Mouse (Mus musculus) intestine, postnatal 0 days (tissue): ENCODE results near the gene Zkscan4. TPM values are rescaled to one million over a fixed set of nuclear protein-coding genes. Genes with fewer than 3 reads are reported as not detected.
A peak's percentile ranks its signal among the peaks of the same experiment; 100 is the strongest.
"Not testable (repeated sequence)": the region's sequence is repeated elsewhere in the genome, so short reads cannot be mapped to it uniquely, and the experiment has no call there.

Source experiments
- ATAC-seq: fragments of 200-750 bp; cut with Nextera tagmentation; 2 replicates; pipeline ENCODE4 v1.8.0; 2017; ENCODE audit warnings: mild to moderate bottlenecking, moderate TSS enrichment, moderate library complexity
- H3K27ac ChIP-seq: fragments of 300-500 bp; sonication (generic); 2 replicates; pipeline ENCODE4 v1.5.1; 2014; ENCODE audit warnings: mild to moderate bottlenecking, low read depth, low read length, moderate library complexity
- H3K27me3 ChIP-seq: fragments of 300-500 bp; sonication (generic); replicated peaks from 2 replicates; pipeline ENCODE4 v1.6.1; 2014; ENCODE audit warnings: low read length, mixed read lengths; ENCODE audit not compliant: control insufficient read depth, insufficient read depth
- H3K36me3 ChIP-seq: fragments of 300-500 bp; sonication (generic); 2 replicates; pipeline ENCODE4 v1.6.1; 2014; ENCODE audit warnings: mild to moderate bottlenecking, moderate library complexity; ENCODE audit not compliant: control insufficient read depth, insufficient read depth
- H3K4me1 ChIP-seq: fragments of 300-500 bp; sonication (generic); replicated peaks from 2 replicates; pipeline ENCODE4 v1.6.1; 2014; ENCODE audit warnings: antibody characterized with exemption, low read length, mixed read lengths; ENCODE audit not compliant: control insufficient read depth, insufficient read depth
- H3K4me2 ChIP-seq: fragments of 300-500 bp; sonication (generic); replicated peaks from 2 replicates; pipeline ENCODE4 v1.6.1; 2014; ENCODE audit warnings: low read depth, mild to moderate bottlenecking, moderate library complexity
- H3K4me3 ChIP-seq: fragments of 300-500 bp; sonication (generic); 2 replicates; pipeline ENCODE4 v1.5.1; 2014; ENCODE audit warnings: low read depth, low read length
- H3K9ac ChIP-seq: fragments of 300-500 bp; sonication (generic); 2 replicates; pipeline ENCODE4 v1.6.1; 2014; ENCODE audit warnings: mild to moderate bottlenecking, low read depth, low read length
- H3K9me3 ChIP-seq: fragments of 300-500 bp; sonication (generic); 2 replicates; pipeline ENCODE4 v1.6.1; 2016; ENCODE audit warnings: mixed run types; ENCODE audit not compliant: control insufficient read depth
- CTCF ChIP-seq: sonication (generic); IDR thresholded peaks from 2 replicates; pipeline ENCODE4 v1.5.1; 2016; ENCODE audit warnings: low read depth, mild to moderate bottlenecking, control low read depth, antibody characterized with exemption, moderate library complexity
- WGBS: fragments of 180-500 bp; shearing (Covaris S2); extraction: QIAGEN DNeasy Blood & Tissue Kit; methylation state at CpG from one replicate; pipeline ENCODE4 v1.1.7; 2014; 5-methylcytosine and 5-hydroxymethylcytosine counted together
- polyA plus RNA-seq: library from polyadenylated mRNA; unstranded; fragments of >200 nt; fragmentation: Nextera tagmentation; extraction: Ambion mirVana; gene quantifications from 2 replicates; pipeline ENCODE4 v1.2.1, GENCODE M21; 2015

Zkscan4 gene
- polyA plus RNA-seq, result 1.4 and 2.3 TPM in 2 replicates

DNA sequence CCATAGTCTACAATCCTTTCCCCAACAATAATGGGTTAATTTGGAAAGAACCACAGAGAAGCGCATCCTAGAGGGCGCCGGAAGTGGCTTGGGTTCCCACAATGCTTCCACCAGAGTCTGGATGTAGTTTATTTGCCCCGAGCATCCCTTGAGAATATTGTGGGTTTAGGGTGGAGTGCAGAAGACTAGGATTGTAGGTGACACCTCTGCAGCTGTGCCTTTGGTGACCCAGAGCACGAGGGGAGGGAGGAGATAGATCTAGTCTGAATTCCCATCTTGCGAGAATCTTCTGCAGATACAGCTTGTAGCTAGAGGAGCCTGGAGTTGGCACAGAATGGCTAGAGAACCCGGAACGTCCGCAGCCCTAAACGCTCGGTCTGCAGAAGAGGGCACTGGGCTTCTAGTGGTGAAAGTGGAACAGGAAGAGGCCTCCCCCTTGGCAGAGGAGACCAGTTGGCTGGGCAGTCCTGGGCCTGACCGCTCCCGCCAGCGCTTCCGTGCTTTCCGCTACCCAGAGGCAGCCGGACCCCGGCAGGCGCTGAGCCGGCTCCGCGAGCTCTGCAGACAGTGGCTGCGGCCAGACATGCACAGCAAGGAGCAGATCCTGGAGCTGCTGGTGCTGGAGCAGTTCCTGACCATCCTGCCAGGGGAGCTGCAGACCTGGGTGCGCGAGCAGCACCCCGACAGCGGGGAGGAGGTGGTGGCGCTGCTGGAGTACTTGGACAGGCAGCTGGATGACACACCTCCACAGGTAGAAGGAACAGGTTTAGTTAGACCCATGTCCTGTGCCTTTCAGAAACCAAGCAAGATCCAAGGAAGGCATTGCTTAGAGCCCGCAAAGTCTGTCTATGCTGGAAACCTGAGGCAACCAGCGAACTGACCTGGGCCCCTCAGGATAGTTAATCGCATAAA is at the start of gene Zkscan4, which contains the start of gene Gm10065:
TSS of gene Zkscan4 (plus strand) at position 149 of the 912 bp plus-strand sequence.
TSS of gene Gm10065 (minus strand) at position 683 of the 912 bp plus-strand sequence.
- not testable (repeated sequence) for H3K36me3 ChIP-seq, H3K4me1 ChIP-seq, H3K27me3 ChIP-seq, H3K9me3 ChIP-seq
- peak; percentile 35; the same call in 1 of the 2 replicates for TF ChIP-seq CTCF
- peak; percentile 76 for ATAC-seq
- Histone ChIP-seq H3K9ac (peak within 1 kb of the TSS; percentile 45), H3K4me2 (peak within 1 kb of the TSS; percentile 80), H3K4me3 (peak within 1 kb of the TSS; percentile 59), H3K27ac (peak within 1 kb of the TSS; percentile 57)
- WGBS, result 3% methylated on average over 30 of the region's 31 CpGs

DNA sequence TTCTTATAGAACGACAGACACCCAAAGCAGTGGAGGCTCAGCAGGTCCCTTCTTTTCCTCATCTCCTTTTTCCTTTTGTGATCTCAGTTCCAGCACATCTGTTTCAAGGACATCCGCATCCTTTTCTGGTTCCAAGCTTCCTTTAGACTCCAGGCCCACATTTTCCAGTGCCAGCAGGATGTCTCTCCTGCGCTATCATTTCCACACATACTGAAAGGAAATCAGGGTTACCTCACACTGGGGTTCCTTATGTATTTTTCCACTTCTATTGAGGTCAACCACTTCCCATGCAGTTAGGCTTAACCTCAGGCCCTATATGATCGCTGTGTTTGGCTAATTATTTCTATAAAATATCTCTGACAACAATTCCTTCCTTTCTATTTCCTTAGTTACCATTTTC is 43.2 kb upstream of the Zkscan4 start:
- WGBS, result 82% methylated on average over 4 of the region's 4 CpGs

DNA sequence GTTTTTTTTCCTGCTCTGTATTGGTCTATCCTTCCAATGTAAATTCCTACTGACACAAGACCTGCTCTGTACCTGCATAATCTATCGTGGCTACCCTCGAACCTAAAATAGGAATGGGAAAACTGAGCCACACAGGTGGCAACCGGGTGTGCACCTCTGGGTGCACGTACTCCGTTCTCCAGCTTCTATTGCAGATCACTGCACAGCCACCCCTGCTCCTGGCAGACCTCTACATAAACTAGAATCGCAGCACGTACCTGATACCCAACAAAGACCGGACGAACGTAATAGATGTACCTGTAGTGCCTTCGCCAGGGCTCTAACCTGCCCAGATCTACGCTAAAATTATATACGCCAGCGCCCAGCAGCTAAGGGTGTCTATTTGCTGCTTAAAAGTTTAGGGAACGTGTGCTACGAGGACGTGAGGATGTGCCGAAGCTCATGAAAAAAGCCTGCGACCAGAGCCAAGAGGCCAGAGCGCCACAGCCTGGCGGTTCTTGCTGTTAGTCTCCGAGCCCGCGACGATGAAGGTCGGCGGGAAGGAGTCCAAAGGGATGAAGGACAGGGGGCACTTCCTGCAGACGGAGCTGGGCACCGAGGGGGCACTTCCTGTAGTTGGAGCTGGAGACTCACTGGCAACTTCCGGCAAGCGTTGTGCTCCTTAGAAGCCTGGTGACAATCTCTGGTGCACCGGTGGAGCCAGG is 38.1 kb upstream of the Zkscan4 start, which contains the start of gene Pgbd1:
TSS of gene Pgbd1 (minus strand) at position 556 of the 704 bp plus-strand sequence.
- H3K4me1 ChIP-seq, result 0 out of 2 replicates have a peak, but pooled peaks cover 2% of the 10 kb centered on the region
- H3K9me3 ChIP-seq, result no peaks in the 10 kb centered on the region
- H3K27me3 ChIP-seq, result no peaks in the 10 kb centered on the region
- H3K36me3 ChIP-seq, result peaks cover 23% of the 10 kb centered on the region
- peak within 1 kb of the TSS; percentile 68 for H3K9ac ChIP-seq
- TF ChIP-seq CTCF, result peak; percentile 74
- peak within 1 kb of the TSS; percentile 63 for H3K4me3 ChIP-seq
- H3K4me2 ChIP-seq, result peak within 1 kb of the TSS; percentile 88
- 1% methylated on average over 32 of the region's 32 CpGs for WGBS
- H3K27ac ChIP-seq, result peak within 1 kb of the TSS; percentile 62; the same call in 1 of the 2 replicates
- ATAC-seq, result peak; percentile 81

More for the DNA sequence above, 43.2 kb upstream of the Zkscan4 start:
- 0 out of 2 replicates have a peak, but pooled peaks cover 2% of the 10 kb centered on the region for H3K4me1 ChIP-seq
- no peak overlapping the region for H3K27ac ChIP-seq
- no peaks in the 10 kb centered on the region for H3K9me3 ChIP-seq
- no peak overlapping the region for H3K4me2 ChIP-seq
- no peak for TF ChIP-seq CTCF
- H3K4me3 ChIP-seq, result no peak overlapping the region
- H3K27me3 ChIP-seq, result no peaks in the 10 kb centered on the region
- H3K9ac ChIP-seq, result no peak overlapping the region
- H3K36me3 ChIP-seq, result no peaks in the 10 kb centered on the region
- ATAC-seq, result no peak

DNA sequence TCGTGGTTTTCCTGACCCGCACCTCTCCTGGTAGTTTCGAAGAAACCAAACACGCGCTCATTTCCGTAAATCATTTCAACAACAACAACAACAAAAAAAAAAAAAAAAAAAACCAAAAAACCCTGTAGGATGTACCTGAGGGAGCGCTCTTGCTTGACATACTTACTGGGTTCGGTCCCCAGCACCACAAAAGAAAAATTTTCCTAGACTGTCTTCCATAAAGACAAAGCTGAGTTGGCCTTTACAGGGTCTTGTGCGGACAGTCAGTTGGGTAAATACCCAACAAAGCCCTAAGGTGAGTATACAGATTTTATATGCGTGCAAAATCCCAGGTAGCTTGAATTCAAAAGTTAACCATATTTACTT is 37.5 kb upstream of the Zkscan4 start:
- Histone ChIP-seq H3K27me3 (no peaks in the 10 kb centered on the region), H3K9ac (peak overlapping the region; percentile 68; the same call in 1 of the 2 replicates), H3K4me1 (0 out of 2 replicates have a peak, but pooled peaks cover 2% of the 10 kb centered on the region), H3K36me3 (peaks cover 27% of the 10 kb centered on the region), H3K27ac (peak overlapping the region; percentile 62; the same call in 1 of the 2 replicates), H3K4me2 (peak overlapping the region; percentile 88), H3K4me3 (peak overlapping the region; percentile 63), H3K9me3 (no peaks in the 10 kb centered on the region)
- no peak for ATAC-seq
- TF ChIP-seq CTCF, result no peak
- 20% methylated on average over 10 of the region's 10 CpGs for WGBS

DNA sequence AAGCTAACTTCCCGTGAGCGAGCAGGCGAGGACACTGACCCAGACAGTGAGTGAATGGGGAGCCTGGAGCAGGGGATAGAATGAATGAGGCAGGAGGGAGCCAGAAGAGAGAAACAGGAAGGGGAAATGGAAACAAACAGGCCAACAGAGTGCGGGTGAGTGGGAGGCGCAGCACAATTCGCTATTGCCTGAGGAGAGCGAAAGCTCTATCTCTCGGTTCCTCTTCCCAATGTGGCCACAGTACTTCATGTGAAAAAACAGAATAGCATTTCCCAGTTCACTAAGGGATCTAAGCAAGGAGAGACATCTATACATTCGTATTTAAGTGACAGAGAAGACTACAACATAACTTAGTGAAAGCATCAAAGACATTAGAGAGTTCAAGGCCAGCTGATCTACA is 31.9 kb upstream of the Zkscan4 start:
- H3K9me3 ChIP-seq, result no peaks in the 10 kb centered on the region
- no peak overlapping the region for H3K4me3 ChIP-seq
- no peak overlapping the region; the same call in 1 of the 2 replicates for H3K27ac ChIP-seq
- H3K4me2 ChIP-seq, result no peak overlapping the region
- ATAC-seq, result no peak
- H3K4me1 ChIP-seq, result no peaks in the 10 kb centered on the region
- H3K9ac ChIP-seq, result no peak overlapping the region
- peaks cover 35% of the 10 kb centered on the region for H3K36me3 ChIP-seq
- TF ChIP-seq CTCF, result no peak
- WGBS, result 89% methylated on average over 9 of the region's 9 CpGs
- no peaks in the 10 kb centered on the region for H3K27me3 ChIP-seq
